Mouse (Mus musculus) heart, embryonic 12.5 days (tissue): ENCODE data around the gene Pth1r. TPM values are rescaled to one million over a fixed set of nuclear protein-coding genes. Genes with fewer than 3 reads are reported as not detected.
A peak's percentile ranks its signal among the peaks of the same experiment; 100 is the strongest.

Experiments
- ATAC-seq: fragments of 200-750 bp; cut with Nextera tagmentation; 2 replicates; pipeline ENCODE4 v1.8.0; 2017; ENCODE audit warnings: moderate TSS enrichment, moderate library complexity; ENCODE audit not compliant: insufficient number of reproducible peaks, low FRiP score
- H3K27ac ChIP-seq: fragments of 300-500 bp; sonication (generic); 2 replicates; pipeline ENCODE4 v1.5.1; 2016; ENCODE audit warnings: mild to moderate bottlenecking, moderate library complexity; ENCODE audit not compliant: poor library complexity, severe bottlenecking
- H3K27me3 ChIP-seq: fragments of 300-500 bp; sonication (generic); replicated peaks from 2 replicates; pipeline ENCODE4 v1.6.1; 2016; ENCODE audit warnings: mild to moderate bottlenecking, moderate library complexity
- H3K36me3 ChIP-seq: fragments of 300-500 bp; sonication (generic); 2 replicates; pipeline ENCODE4 v1.6.1; 2016; ENCODE audit warnings: mild to moderate bottlenecking, moderate library complexity
- H3K4me1 ChIP-seq: fragments of 300-500 bp; sonication (generic); replicated peaks from 2 replicates; pipeline ENCODE4 v1.6.1; 2016; ENCODE audit warnings: mild to moderate bottlenecking
- H3K4me2 ChIP-seq: fragments of 300-500 bp; sonication (generic); 2 replicates; pipeline ENCODE4 v1.6.1; 2016; ENCODE audit warnings: mild to moderate bottlenecking, moderate library complexity
- H3K4me3 ChIP-seq: fragments of 300-500 bp; sonication (generic); 2 replicates; pipeline ENCODE4 v1.5.1; 2016; ENCODE audit warnings: mild to moderate bottlenecking
- H3K9ac ChIP-seq: fragments of 300-500 bp; sonication (generic); 2 replicates; pipeline ENCODE4 v1.6.1; 2016; ENCODE audit warnings: mild to moderate bottlenecking, moderate library complexity
- H3K9me3 ChIP-seq: fragments of 300-500 bp; sonication (generic); replicated peaks from 2 replicates; pipeline ENCODE4 v1.6.1; 2016; ENCODE audit warnings: mild to moderate bottlenecking, moderate library complexity
- WGBS: fragments of 180-500 bp; shearing (Covaris S2); methylation state at CpG from one replicate; pipeline ENCODE4 v1.1.7; 2016; 5-methylcytosine and 5-hydroxymethylcytosine counted together
- polyA plus RNA-seq: library from polyadenylated mRNA; unstranded; fragments of >200 nt; fragmentation: Nextera tagmentation; extraction: Ambion mirVana; gene quantifications from 2 replicates; pipeline ENCODE4 v1.2.1, GENCODE M21; 2016

Pth1r gene
- polyA plus RNA-seq, 1 experiment from 2014 or later: 45.8 TPM

DNA sequence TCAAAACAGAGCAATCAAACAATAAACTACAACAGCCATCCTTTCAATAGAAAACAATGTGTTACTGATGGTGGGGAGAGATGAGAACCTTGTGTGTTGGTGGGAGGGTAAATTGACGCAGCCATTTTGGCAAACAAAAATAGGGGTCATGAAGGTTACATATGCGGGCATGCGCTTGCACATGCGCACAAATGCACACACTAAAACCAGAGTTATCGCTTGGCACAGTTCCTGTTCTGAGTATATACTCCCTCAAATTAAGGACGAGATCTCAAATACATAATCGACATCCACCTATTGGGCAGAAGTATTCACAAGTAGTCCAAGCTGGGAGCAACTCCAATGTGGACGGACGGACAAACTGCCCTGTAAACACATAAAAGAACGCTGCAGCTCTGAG lies 25.4 kb upstream of the Pth1r start:
- Histone ChIP-seq H3K4me2 (no peak overlapping the region), H3K27ac (no peak overlapping the region)

DNA sequence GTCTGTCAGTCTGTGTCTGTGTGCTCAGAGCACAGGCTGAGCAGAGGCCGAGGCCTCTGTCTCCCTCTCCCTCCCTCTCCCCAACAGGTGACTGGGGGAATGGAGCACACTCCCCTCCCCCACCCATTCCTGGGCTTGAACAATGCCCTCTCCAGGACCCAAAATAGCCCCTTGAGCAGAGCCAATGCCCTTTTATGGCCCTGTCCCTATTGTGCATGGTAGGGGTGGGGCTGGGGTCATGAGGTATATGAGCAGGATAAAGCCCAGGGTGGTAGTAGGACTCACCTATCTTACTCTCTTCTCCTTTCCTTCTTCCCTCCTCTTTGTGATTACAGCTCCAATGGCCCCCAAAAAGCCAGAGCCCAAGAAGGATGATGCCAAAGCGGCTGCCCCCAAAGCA lies 16.5 kb upstream of the Pth1r start:
- Histone ChIP-seq H3K27ac (peak overlapping the region; percentile 95), H3K9me3 (no peaks in the 10 kb centered on the region), H3K27me3 (no peaks in the 10 kb centered on the region), H3K4me1 (peaks cover 37% of the 10 kb centered on the region), H3K9ac (peak overlapping the region; percentile 87), H3K36me3 (peaks cover 26% of the 10 kb centered on the region), H3K4me3 (peak overlapping the region; percentile 63), H3K4me2 (peak overlapping the region; percentile 59)
- WGBS: 50% methylated on average over 2 of the region's 2 CpGs
- peak; percentile 82 for ATAC-seq

More for the DNA sequence above, 25.4 kb upstream of the Pth1r start:
- Histone ChIP-seq H3K36me3 (peaks cover 36% of the 10 kb centered on the region), H3K9ac (no peak overlapping the region), H3K27me3 (no peaks in the 10 kb centered on the region), H3K4me3 (no peak overlapping the region), H3K9me3 (no peaks in the 10 kb centered on the region), H3K4me1 (peaks cover 22% of the 10 kb centered on the region)
- ATAC-seq: no peak
- 89% methylated on average over 10 of the region's 10 CpGs for WGBS

DNA sequence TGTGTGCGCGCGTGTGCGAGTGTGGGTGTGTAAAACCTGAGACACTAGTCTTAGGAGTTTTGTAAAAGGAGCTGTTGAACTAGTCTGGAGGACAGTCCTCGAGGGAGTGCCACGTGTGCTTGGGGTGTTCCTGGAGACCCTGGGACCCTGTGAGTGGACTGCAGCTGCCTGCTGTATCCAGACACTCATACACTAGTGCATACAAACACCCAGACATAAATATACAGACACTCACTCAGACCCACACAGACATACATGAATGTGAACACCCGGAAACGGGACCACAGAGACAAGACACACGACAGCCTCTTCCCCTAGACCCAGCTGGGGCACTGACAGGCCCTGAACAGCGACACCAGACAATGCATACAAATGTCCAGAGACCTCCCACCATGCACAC lies 15.8 kb upstream of the Pth1r start:
- Histone ChIP-seq H3K27ac (peak overlapping the region; percentile 69), H3K4me2 (peak overlapping the region; percentile 59), H3K4me1 (peaks cover 36% of the 10 kb centered on the region), H3K9me3 (no peaks in the 10 kb centered on the region), H3K4me3 (peak overlapping the region; percentile 63), H3K27me3 (no peaks in the 10 kb centered on the region), H3K36me3 (peaks cover 20% of the 10 kb centered on the region), H3K9ac (peak overlapping the region; percentile 87)
- WGBS: 67% methylated on average over 10 of the region's 10 CpGs
- ATAC-seq: no peak

DNA sequence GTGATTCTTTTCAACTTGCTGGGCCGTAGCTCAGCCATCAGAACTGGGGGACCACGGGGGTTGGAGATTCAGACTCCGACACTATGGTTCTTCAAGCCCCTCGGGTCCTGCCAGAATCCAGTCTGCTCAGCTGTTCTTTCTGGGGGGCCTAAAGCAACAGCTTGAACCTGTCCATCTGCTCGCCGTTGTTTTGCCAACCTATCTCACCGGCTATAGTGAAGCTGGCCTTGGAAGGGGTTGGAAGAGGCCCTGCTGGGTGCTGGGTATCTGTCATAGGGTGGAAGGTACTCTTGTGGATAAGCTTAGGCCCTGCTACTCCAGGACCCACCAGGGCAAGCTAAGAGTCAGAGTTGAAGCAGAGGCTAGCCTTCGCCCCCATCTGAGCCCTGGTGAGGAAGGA lies 13.9 kb upstream of the Pth1r start:
- no peaks in the 10 kb centered on the region for H3K9me3 ChIP-seq
- H3K27ac ChIP-seq: no peak overlapping the region
- H3K36me3 ChIP-seq: peaks cover 1% of the 10 kb centered on the region; the same call in 1 of the 2 replicates
- no peak overlapping the region for H3K9ac ChIP-seq
- H3K4me3 ChIP-seq: no peak overlapping the region
- ATAC-seq: no peak
- WGBS: 80% methylated on average over 8 of the region's 8 CpGs
- no peaks in the 10 kb centered on the region for H3K27me3 ChIP-seq
- no peak overlapping the region for H3K4me2 ChIP-seq
- peaks cover 24% of the 10 kb centered on the region for H3K4me1 ChIP-seq

DNA sequence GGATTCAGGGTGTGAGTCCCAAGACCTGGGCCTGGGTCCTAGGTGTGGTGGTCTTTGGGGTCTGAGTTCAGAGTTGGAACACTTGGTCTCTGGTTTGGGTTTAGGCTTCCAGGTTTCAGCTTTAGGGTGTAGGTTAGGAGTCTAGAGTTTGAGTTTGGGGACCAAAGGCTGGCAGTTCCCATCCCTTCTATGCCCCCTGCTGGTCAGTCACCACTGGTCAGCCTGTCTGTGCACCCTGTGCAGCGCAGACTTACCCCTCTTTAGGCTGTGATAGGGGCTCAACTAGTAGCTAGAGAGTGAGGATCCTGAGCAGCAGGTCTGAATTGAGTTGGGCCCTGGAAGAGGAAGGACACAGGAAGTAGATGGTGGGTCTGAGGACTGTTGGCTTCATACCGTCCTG lies 12.3 kb upstream of the Pth1r start:
- peaks cover 28% of the 10 kb centered on the region for H3K4me1 ChIP-seq
- ATAC-seq: no peak
- H3K9ac ChIP-seq: no peak overlapping the region
- no peak overlapping the region for H3K4me3 ChIP-seq
- H3K27ac ChIP-seq: no peak overlapping the region
- 42% methylated on average over 2 of the region's 2 CpGs for WGBS
- no peaks in the 10 kb centered on the region for H3K36me3 ChIP-seq
- H3K9me3 ChIP-seq: no peaks in the 10 kb centered on the region
- no peak overlapping the region for H3K4me2 ChIP-seq
- no peaks in the 10 kb centered on the region for H3K27me3 ChIP-seq

DNA sequence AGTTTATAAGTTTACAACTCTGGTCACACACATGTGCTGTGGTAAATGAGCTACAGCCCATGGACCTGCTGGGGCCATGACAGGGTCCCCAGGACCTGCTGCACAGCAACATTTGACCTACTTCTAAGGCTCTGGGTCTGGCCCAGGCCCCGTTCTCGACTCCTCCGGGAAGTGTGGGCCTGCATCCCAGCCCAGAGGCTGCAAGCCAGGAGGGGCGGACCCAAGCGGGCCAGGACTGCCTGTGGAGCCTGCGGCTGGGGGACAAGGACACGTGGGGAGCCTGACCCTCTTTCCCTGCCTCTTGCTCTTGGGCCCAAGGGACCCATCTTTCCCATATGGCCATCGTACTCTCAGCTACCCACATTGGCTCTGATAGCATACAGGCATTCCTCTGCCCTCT lies 11.7 kb upstream of the Pth1r start:
- WGBS: 56% methylated on average over 8 of the region's 8 CpGs
- no peak overlapping the region for H3K9ac ChIP-seq
- H3K4me1 ChIP-seq: peaks cover 34% of the 10 kb centered on the region
- no peaks in the 10 kb centered on the region for H3K27me3 ChIP-seq
- no peaks in the 10 kb centered on the region for H3K9me3 ChIP-seq
- H3K4me3 ChIP-seq: no peak overlapping the region
- no peak overlapping the region for H3K4me2 ChIP-seq
- ATAC-seq: no peak
- no peak overlapping the region for H3K27ac ChIP-seq
- H3K36me3 ChIP-seq: no peaks in the 10 kb centered on the region

DNA sequence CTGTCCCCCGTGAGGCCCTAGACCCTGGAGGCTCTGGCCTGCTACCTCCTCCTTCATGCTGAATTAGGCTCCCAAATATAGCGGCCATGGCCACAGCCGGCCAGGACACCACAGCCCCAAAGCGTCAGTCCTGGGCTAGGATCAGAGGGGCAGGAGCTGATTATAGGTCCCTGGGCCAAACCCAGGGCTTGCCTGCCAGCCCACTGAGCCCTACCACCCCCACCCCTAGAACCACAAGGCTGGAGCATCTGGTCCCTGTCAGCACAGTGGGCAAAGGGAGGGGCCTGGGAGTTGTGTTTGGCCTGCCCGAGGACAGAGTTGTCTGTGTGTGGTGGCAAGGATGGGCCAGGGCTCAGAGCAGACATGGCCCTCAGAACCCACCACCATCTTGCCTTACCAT lies 10.9 kb upstream of the Pth1r start:
- Histone ChIP-seq H3K4me3 (no peak overlapping the region), H3K36me3 (no peaks in the 10 kb centered on the region), H3K9me3 (no peaks in the 10 kb centered on the region), H3K27me3 (no peaks in the 10 kb centered on the region), H3K9ac (no peak overlapping the region), H3K4me1 (peaks cover 42% of the 10 kb centered on the region), H3K27ac (no peak overlapping the region), H3K4me2 (no peak overlapping the region)
- no peak for ATAC-seq
- WGBS: 67% methylated on average over 5 of the region's 5 CpGs

DNA sequence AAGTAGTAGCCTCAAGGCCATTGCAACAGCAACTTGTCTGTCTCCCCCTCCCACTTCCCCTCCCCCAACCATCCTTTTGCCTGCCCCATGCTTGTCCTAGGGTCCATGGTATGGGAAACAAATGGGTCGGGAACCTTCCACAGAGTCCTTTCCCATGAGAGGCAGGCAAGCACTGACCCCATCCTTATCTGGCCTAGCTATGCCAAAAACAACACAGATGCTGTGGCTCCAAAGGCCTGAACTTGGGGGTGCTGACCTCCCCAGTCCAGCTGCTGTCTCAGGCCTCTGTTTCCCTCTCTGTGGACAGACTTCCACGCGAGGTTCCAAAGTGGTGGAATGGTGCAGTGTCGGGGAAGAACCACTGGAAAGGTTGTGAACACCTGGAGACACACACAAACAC lies 6.8 kb upstream of the Pth1r start:
- no peak overlapping the region for H3K4me3 ChIP-seq
- H3K4me1 ChIP-seq: peaks cover 64% of the 10 kb centered on the region
- no peak overlapping the region for H3K27ac ChIP-seq
- no peaks in the 10 kb centered on the region for H3K36me3 ChIP-seq
- H3K9ac ChIP-seq: no peak overlapping the region
- no peak overlapping the region for H3K4me2 ChIP-seq
- ATAC-seq: no peak
- 52% methylated on average over 4 of the region's 4 CpGs for WGBS
- H3K9me3 ChIP-seq: no peaks in the 10 kb centered on the region
- H3K27me3 ChIP-seq: no peaks in the 10 kb centered on the region

DNA sequence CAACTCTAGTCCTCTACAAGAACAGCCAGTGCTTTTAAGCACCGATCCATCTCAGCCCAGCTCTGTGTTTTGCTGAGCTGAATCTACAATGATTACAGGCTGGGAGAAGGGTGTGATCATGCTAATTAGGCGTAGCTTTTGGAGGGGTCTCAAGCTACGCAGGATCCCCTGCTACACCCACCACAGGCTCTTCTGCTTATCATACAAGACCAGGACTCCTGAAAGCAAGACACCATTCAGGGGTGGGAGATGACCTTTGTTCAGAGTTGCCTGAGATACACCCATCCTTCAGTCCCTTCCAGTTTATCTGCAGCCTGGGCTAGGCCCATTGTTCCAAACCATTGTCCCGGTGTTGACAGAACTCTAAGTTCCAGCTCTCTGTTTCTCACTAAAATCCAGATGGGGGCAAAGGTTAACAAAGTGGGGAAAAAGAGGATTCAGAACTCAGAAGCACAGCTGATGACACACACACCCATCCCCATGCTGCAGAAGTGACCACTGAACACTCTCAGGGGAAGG lies 6.0 kb upstream of the Pth1r start:
- Histone ChIP-seq H3K36me3 (no peaks in the 10 kb centered on the region), H3K4me2 (no peak overlapping the region), H3K27ac (no peak overlapping the region), H3K4me1 (peaks cover 63% of the 10 kb centered on the region), H3K9me3 (no peaks in the 10 kb centered on the region), H3K27me3 (no peaks in the 10 kb centered on the region), H3K9ac (no peak overlapping the region), H3K4me3 (no peak overlapping the region)
- no peak for ATAC-seq
- WGBS: 68% methylated on average over 4 of the region's 4 CpGs

DNA sequence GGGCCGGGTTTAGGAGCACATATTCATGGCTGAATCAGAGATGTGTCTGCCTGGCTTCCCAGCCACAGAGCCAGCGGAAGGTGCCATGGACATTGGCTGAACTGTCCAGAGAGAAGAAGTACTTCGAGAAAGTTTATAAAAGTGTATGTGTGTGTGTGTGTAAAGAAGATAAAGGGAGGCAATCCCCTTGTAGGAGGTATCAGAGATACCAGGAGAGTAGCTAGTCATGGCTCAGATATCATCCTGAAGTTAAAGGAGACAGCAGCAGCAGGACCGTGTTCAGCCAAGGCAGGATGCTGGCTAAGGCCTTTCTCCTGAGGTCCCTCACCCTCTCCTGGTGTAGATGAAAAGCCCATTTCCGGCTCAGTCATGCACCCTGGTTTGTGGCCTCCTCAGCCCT lies 4.5 kb upstream of the Pth1r start:
- H3K27me3 ChIP-seq: no peaks in the 10 kb centered on the region
- no peaks in the 10 kb centered on the region for H3K9me3 ChIP-seq
- H3K4me3 ChIP-seq: no peak overlapping the region
- H3K4me2 ChIP-seq: peak overlapping the region; percentile 51
- ATAC-seq: no peak
- peaks cover 65% of the 10 kb centered on the region for H3K4me1 ChIP-seq
- H3K27ac ChIP-seq: peak overlapping the region; percentile 87
- H3K36me3 ChIP-seq: no peaks in the 10 kb centered on the region
- peak overlapping the region; percentile 44; the same call in 1 of the 2 replicates for H3K9ac ChIP-seq
- 48% methylated on average over 5 of the region's 5 CpGs for WGBS

DNA sequence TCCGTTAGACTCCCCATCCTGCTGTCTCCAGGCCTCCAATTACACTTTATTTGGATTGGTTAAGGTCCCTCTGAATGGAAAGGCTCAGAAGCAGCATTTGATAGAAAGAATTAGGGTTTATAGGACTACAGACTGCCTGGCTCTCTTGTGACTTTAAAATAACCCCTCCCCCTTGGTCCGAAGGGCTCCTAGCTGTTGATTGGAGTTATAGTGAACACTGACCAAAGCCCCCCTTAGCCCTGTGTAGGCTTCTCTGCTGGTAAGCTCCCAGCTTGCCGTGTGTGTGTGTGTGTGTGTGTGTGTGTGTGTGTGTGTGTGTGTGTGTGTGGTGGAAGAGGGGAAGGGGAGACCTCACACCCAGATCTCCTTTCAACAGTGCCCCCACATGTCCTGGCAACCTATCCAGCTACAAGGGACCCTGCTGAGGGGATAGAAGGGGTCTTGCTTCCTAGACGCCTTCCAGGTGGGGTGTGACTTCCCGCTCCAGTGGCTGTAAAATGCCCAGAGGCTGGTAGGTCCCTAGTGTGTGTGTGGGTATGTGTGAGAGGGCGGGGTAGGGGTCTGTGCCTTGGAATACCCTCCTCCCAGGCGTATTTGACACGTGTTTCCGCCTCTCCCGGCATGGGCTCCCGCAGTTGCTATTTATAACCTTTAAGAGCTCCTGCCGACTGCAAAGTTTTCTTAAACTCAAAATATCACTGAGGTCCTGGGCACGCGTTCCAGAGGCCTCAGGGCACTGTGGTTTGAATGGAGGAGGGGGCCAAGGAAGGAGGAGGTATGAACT lies 3.7 kb upstream of the Pth1r start:
- Histone ChIP-seq H3K36me3 (no peaks in the 10 kb centered on the region), H3K4me3 (no peak overlapping the region), H3K4me2 (peak overlapping the region; percentile 51), H3K27ac (peak overlapping the region; percentile 87), H3K27me3 (no peaks in the 10 kb centered on the region), H3K9me3 (no peaks in the 10 kb centered on the region), H3K9ac (peak overlapping the region; percentile 44; the same call in 1 of the 2 replicates), H3K4me1 (peaks cover 73% of the 10 kb centered on the region)
- WGBS: 15% methylated on average over 14 of the region's 14 CpGs
- peak; percentile 63 for ATAC-seq
